Mouse (Mus musculus) bone marrow macrophage, adult 2 months (primary cell): ENCODE measurements around the gene Fgf12. TPM values are rescaled to one million over a fixed set of nuclear protein-coding genes. Genes with fewer than 3 reads are reported as not detected.

Source experiments
- H3K27ac ChIP-seq: 2 replicates; pipeline ENCODE4 v1.5.1; 2012; ENCODE audit warnings: low read depth, low read length; ENCODE audit not compliant: insufficient read depth
- H3K4me1 ChIP-seq: 2 replicates; pipeline ENCODE4 v1.6.1; 2012; ENCODE audit warnings: low read length; ENCODE audit not compliant: control insufficient read depth, insufficient read depth
- H3K4me3 ChIP-seq: 2 replicates; pipeline ENCODE4 v1.5.1; 2012; ENCODE audit warnings: mild to moderate bottlenecking, low read length, moderate library complexity; ENCODE audit not compliant: insufficient read depth
- CTCF ChIP-seq: IDR thresholded peaks from 2 replicates; pipeline ENCODE4 v1.5.1; 2012; ENCODE audit warnings: low read depth, mild to moderate bottlenecking, low read length, moderate library complexity
- POLR2A ChIP-seq: IDR thresholded peaks from 2 replicates; pipeline ENCODE4 v1.6.1; 2012; ENCODE audit warnings: mild to moderate bottlenecking, low read depth, low read length, borderline replicate concordance
- polyA plus RNA-seq: library from polyadenylated mRNA; stranded (reverse); fragments of >200 nt; gene quantifications from 2 replicates; pipeline ENCODE4 v1.2.4, GENCODE M21; 2012; ENCODE audit not compliant: missing spikeins, insufficient read depth, insufficient read length

The Fgf12 gene
- polyA plus RNA-seq, 1 experiment, result not detected

- TF ChIP-seq CTCF, result no peak
- no peak for TF ChIP-seq POLR2A
- no peaks in the 10 kb centered on the region for H3K4me1 ChIP-seq
- H3K4me3 ChIP-seq, result no peak overlapping the region
- no peak overlapping the region for H3K27ac ChIP-seq
These were observed 58.6 kb downstream of the Fgf12 start for GRCm38 (mm10) chr16:28694113-28694899.

DNA sequence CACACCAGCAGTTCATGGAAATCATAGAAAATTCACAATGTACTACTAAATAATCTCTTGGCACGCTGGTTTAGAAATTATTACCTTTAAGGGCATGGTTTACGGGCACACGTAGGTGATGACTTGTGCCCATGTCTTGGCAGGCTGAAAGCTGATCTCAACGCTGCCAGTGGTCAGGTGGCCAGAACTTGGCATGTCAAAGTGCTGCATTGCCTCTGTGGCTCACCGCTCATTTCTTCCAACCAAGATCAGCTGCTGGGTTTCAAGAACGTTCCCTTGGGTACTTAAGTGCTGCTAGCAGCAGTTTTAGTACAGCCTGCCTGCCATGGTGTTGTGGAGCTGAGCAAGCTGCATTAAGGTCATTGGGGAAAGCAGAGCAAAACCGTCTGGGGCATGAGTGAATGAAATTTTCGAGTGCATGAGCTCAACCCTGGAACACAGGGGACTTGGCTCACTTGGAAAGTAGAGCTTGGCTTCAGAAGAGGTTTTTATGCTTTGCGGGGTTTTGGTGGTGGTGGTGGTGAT lies 63.9 kb downstream of the Fgf12 start:
- H3K27ac ChIP-seq, result no peak overlapping the region
- no peak overlapping the region for H3K4me3 ChIP-seq
- TF ChIP-seq CTCF (no peak), POLR2A (no peak)
- H3K4me1 ChIP-seq, result no peaks in the 10 kb centered on the region

DNA sequence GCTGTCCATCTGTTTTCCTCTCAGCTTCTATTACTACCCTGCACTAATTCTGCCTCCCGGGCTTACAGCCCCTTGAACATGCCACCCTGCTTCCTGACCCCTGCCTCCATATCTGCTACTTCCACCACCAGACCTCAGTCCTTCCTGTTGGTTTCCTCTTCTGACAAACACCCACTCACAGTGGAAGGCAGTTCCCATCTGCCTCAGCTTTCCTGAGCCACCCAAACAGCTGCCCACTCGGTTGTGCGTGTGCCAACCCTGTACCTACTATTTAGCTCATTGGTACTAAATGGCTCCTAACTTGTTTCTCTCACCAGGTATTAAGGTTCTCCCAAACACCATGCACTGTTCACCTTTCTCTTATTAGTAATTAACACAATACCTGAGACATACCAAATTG lies 71.2 kb downstream of the Fgf12 start:
- Histone ChIP-seq H3K27ac (no peak overlapping the region), H3K4me3 (no peak overlapping the region), H3K4me1 (no peaks in the 10 kb centered on the region)
- no peak for TF ChIP-seq CTCF
- TF ChIP-seq POLR2A, result no peak

GRCm38 (mm10) chr16:28668815-28669347 lies 84.0 kb downstream of the Fgf12 start:
- TF ChIP-seq CTCF, result no peak
- TF ChIP-seq POLR2A, result no peak
- no peaks in the 10 kb centered on the region for H3K4me1 ChIP-seq
- H3K27ac ChIP-seq, result no peak overlapping the region
- no peak overlapping the region for H3K4me3 ChIP-seq

GRCm38 (mm10) chr16:28652640-28653039 lies 100.2 kb downstream of the Fgf12 start:
- TF ChIP-seq POLR2A, result no peak
- no peak for TF ChIP-seq CTCF
- H3K4me1 ChIP-seq, result no peaks in the 10 kb centered on the region
- no peak overlapping the region for H3K27ac ChIP-seq
- H3K4me3 ChIP-seq, result no peak overlapping the region

DNA sequence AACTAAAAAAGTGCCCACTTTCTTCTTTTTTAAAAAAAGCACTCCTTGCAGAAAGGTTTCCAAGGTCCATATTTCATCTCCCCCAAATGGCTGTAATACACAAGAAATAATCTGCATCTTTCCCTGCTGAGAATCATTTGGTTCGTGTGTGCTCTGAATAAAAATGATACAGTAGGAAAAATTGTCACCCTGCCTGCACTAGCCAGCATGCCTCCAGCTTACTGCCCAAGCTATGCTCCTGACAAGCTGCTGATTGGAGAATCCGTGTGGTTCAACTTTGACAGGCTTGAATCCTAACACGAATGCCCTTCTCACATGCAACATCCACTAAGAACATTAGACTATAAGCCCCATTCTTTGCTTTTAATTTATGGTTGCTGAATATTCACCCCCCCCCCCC lies 102.3 kb downstream of the Fgf12 start:
- Histone ChIP-seq H3K4me1 (no peaks in the 10 kb centered on the region), H3K4me3 (no peak overlapping the region), H3K27ac (no peak overlapping the region)
- no peak for TF ChIP-seq CTCF
- TF ChIP-seq POLR2A, result no peak

DNA sequence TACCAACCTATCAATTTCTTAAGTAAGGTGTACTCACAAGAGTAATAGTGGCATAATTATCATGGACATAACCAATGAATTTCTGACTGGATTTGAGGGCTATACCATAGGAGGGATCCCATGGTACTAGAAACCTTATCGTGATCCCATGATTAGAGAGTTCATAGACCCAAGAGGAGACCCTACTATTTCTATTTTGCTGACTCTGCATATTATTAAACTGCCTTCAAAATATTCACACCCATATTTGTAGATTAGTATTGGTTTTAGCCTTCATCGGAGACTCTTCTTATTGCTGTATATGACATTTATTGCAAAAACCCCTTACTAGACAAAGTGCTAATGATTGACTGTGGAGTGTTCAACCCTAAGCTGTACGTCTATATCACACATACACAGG lies 107.8 kb downstream of the Fgf12 start:
- H3K4me3 ChIP-seq, result no peak overlapping the region
- no peak for TF ChIP-seq POLR2A
- no peak overlapping the region for H3K27ac ChIP-seq
- no peaks in the 10 kb centered on the region for H3K4me1 ChIP-seq

GRCm38 (mm10) chr16:28631721-28632120 lies 121.1 kb downstream of the Fgf12 start:
- Histone ChIP-seq H3K27ac (no peak overlapping the region), H3K4me1 (no peaks in the 10 kb centered on the region), H3K4me3 (no peak overlapping the region)
- TF ChIP-seq POLR2A (no peak), CTCF (no peak)

GRCm38 (mm10) chr16:28630771-28631484 lies 121.9 kb downstream of the Fgf12 start:
- Histone ChIP-seq H3K27ac (no peak overlapping the region), H3K4me1 (no peaks in the 10 kb centered on the region), H3K4me3 (no peak overlapping the region)
- TF ChIP-seq POLR2A (no peak), CTCF (no peak)

DNA sequence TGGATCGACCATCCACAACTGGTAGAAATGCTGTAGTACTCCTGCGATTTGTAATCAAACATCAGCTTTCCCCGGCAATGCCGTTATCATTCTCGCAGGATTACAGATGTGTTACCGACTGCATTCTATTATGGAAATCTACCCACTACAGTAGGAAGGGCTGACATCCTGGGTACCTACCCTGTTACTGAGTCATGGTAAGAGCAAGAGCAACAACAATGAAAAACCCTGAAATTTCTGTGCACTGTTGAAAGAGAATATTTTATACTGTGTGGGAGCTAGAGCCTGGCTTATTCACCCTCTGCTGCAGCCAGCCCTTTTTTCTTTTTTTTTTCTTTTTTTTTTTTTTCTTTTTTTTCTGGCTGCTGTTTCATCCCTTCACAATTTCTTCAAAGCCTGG lies 126.6 kb downstream of the Fgf12 start:
- TF ChIP-seq CTCF (no peak), POLR2A (no peak)

More for the DNA sequence above, 126.6 kb downstream of the Fgf12 start:
- Histone ChIP-seq H3K27ac (no peak overlapping the region), H3K4me1 (no peaks in the 10 kb centered on the region), H3K4me3 (no peak overlapping the region)
